Mouse (Mus musculus): ENCODE data around the gene Plod1.

- TF ChIP-seq CTCF (IDR thresholded peaks at IDR 0.05; ENCODE audit: borderline replicate concordance, control insufficient read depth, extremely low read depth, insufficient read depth, low read length, poor library complexity) (no peak), POLR2A (IDR thresholded peaks at IDR 0.05; ENCODE audit: control insufficient read depth, extremely low read depth, insufficient read depth, low read length, poor library complexity) (no peak)
Observed at GRCm38 (mm10) chr4:147976237-147976636, 39.7 kb upstream of the Plod1 start.
